Mouse (Mus musculus): Measurements from ENCODE around the gene Ankrd60. TPM values are rescaled to one million over a fixed set of nuclear protein-coding genes. Genes with fewer than 3 reads are reported as not detected.

The Ankrd60 gene
- total RNA-seq (2017), result not detected in 2 replicates

DNA sequence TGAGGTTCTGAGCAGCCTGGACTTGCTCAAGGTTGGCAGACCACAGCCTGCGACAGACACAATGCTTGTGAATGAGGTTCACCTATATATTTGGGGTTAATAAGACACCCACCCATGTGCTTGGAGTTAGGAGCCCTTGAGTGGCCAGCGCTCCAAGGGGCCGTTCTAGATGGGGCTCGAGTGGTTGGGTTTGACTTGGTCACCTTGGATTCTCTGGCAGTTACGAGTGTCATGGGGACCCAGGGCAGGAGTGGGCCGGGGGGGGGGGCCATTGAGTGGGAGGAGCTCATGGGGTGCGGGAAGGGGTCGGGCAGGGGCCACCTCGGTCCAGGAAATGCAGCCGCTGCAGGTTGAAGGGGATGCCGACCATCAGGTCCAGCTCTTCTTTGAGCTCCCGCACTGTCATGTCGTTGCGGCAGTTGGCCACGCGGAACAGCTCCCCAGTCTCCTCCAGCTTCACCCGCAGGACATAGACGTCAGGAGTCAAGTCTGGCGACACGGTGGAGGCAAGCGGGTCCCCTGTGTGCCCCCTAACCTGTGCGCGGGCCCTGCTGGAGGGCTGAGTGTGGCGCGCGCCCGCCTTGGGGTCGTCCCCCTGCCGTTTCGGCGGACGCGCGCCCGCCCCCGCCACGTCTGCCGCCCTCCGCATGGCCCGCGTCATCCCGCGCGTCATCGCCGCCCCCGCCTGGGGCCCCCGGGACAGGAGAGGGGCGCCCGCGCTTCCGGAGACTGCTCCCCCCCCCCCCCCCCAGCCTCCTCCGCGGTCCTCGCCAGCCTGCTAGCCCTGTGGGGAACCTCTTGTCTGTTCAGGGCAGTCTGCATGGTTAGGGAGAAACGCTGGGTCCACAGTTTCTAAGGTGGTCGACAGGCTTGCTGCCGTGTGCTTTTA lies at the start of gene Ankrd60:
Ankrd60 (minus strand) TSS at position 697 of the 889 bp plus-strand sequence.
- ATAC-seq (replicated peaks in 1 of 2; ENCODE audit: insufficient read depth in 1 of 2, low FRiP score in 2 of 2, low TSS enrichment in 1 of 2, low read depth in 1 of 2, poor library complexity in 2 of 2, severe bottlenecking in 2 of 2), result peak; percentile 52 to 66

DNA sequence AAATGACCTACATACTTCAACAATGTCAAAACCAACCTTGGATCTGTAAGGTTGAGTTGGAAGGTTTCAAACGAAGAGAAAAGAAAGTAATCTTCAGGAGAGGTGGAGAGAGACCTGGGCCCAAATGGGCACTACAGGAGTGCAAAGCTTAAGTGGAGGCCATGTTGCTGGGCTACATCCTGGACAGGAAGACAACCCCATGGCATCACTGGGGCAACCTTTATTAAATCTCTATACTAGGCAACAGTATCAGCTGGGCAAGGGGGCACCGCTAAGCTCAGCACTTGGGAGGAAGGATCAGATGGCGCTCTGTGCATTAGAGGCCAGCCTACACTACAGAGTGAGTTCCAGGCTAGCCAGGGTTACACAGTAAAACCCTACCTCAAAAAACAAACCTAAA lies 47.6 kb upstream of the Ankrd60 start:
- no peak for ATAC-seq (replicated peaks in 1 of 2; ENCODE audit: insufficient read depth in 1 of 2, low FRiP score in 2 of 2, low TSS enrichment in 1 of 2, low read depth in 1 of 2, poor library complexity in 2 of 2, severe bottlenecking in 2 of 2)

GRCm38 (mm10) chr2:173624667-173625066 lies 46.5 kb upstream of the Ankrd60 start:
- peak in 1 of 2 experiments; percentile 65; a peak in 2 of 4 replicates for ATAC-seq (replicated peaks in 1 of 2; ENCODE audit: insufficient read depth in 1 of 2, low FRiP score in 2 of 2, low TSS enrichment in 1 of 2, low read depth in 1 of 2, poor library complexity in 2 of 2, severe bottlenecking in 2 of 2)

GRCm38 (mm10) chr2:173622173-173622601 lies 44.0 kb upstream of the Ankrd60 start:
- ATAC-seq (replicated peaks in 1 of 2; ENCODE audit: insufficient read depth in 1 of 2, low FRiP score in 2 of 2, low TSS enrichment in 1 of 2, low read depth in 1 of 2, poor library complexity in 2 of 2, severe bottlenecking in 2 of 2), result no peak

- ATAC-seq (replicated peaks in 1 of 2; ENCODE audit: insufficient read depth in 1 of 2, low FRiP score in 2 of 2, low TSS enrichment in 1 of 2, low read depth in 1 of 2, poor library complexity in 2 of 2, severe bottlenecking in 2 of 2), result 0 out of 4 replicates have a peak, but pooled peaks of 1 of the 2 experiments have one; percentile 28
These were observed 42.5 kb upstream of the Ankrd60 start for GRCm38 (mm10) chr2:173620645-173621044.

DNA sequence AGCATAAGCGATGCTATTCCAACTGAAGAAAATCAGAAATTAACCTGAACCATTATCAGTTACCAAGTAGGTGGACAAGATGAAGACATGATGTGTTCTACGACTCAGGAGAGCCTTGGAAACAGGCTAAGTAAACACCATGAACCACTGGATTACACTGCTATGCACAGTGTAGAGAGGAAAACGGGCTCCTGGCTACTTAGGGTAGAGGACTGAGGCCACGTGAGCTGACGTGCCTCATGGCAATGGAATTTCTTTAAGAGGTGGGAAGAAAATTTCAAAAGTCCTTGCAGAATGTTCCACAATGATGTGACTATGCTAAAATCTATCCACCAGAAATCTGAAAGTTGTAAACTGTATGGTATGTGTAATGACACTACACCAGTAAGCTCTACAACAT lies 41.0 kb upstream of the Ankrd60 start:
- no peak for ATAC-seq (replicated peaks in 1 of 2; ENCODE audit: insufficient read depth in 1 of 2, low FRiP score in 2 of 2, low TSS enrichment in 1 of 2, low read depth in 1 of 2, poor library complexity in 2 of 2, severe bottlenecking in 2 of 2)

DNA sequence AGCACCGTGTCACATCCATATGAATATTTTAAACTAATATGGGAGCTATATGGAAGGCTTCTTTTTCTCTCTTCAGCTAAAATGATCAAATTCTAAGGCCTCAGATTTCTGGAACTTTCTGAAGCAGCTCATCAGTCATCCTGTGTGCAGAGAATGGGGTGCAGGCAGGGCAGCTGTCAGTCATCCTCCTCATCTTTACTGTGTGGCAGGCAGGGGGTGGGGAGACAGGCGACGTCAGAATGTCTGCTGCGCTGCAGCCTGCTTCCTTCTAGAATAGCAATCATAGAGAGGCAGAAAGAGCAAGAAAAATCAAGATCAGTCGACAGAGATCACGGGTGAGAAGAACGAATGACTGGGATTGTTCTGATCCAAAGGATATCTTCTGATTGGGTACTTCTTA lies 38.0 kb upstream of the Ankrd60 start:
- ATAC-seq (replicated peaks in 1 of 2; ENCODE audit: insufficient read depth in 1 of 2, low FRiP score in 2 of 2, low TSS enrichment in 1 of 2, low read depth in 1 of 2, poor library complexity in 2 of 2, severe bottlenecking in 2 of 2), result no peak

DNA sequence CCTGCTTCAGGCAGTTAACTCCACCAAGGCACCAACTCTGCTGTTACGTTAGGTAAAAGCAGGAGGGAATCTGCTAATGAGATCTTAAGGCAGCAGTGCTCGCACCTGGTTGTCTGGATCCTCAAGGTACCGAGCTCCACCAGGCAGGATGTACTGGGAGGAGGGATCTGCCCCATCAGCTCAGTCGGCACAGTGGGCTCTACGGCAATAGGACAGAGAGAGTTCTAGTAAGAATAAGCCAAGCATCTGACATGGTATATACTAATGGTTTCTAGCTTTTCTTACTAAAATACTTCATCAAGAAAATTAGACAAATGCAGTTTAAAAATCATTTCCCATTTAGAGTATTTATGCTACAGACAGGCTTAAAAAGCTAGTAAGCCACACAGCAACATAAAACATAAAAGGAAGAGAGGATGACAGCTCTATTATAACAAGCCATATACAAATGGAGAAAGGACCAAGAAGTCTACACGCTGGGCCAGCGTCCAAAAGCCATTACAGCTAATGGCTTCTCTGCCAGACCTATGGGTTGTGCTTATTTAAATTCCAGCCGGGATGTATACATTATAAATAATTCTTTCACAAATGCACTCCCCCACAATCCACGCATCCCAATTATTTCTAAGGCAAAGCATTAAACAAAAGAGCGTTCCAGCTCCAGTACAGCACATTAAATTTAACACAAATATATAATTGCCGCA lies 37.4 kb upstream of the Ankrd60 start:
- ATAC-seq (replicated peaks in 1 of 2; ENCODE audit: insufficient read depth in 1 of 2, low FRiP score in 2 of 2, low TSS enrichment in 1 of 2, low read depth in 1 of 2, poor library complexity in 2 of 2, severe bottlenecking in 2 of 2), result no peak

- ATAC-seq (replicated peaks in 1 of 2; ENCODE audit: insufficient read depth in 1 of 2, low FRiP score in 2 of 2, low TSS enrichment in 1 of 2, low read depth in 1 of 2, poor library complexity in 2 of 2, severe bottlenecking in 2 of 2), result no peak
These were observed 30.1 kb upstream of the Ankrd60 start for GRCm38 (mm10) chr2:173608020-173608958.

DNA sequence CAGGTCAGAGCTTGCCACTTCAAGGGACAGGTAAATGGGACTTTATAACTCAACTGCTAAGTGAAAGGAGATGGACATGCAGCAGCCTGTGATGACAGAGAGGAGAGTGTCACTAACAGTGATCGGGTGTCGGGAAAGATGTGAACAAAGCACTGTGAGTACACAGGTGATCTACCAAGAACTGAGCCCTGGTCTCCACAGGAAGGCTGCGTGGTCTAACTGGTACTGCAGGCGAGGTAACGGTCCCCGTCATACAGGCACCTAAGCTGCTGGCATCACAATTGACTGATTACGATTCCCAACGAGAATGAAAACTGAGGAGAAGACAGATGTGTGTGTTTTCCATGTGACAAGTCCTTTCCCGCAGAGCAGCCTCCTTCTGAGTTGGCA lies 28.2 kb upstream of the Ankrd60 start:
- no peak for ATAC-seq (replicated peaks in 1 of 2; ENCODE audit: insufficient read depth in 1 of 2, low FRiP score in 2 of 2, low TSS enrichment in 1 of 2, low read depth in 1 of 2, poor library complexity in 2 of 2, severe bottlenecking in 2 of 2)

- ATAC-seq (replicated peaks in 1 of 2; ENCODE audit: insufficient read depth in 1 of 2, low FRiP score in 2 of 2, low TSS enrichment in 1 of 2, low read depth in 1 of 2, poor library complexity in 2 of 2, severe bottlenecking in 2 of 2), result 0 out of 4 replicates have a peak, but pooled peaks of 1 of the 2 experiments have one; percentile 26
These were observed 27.7 kb upstream of the Ankrd60 start for GRCm38 (mm10) chr2:173605713-173606414.

DNA sequence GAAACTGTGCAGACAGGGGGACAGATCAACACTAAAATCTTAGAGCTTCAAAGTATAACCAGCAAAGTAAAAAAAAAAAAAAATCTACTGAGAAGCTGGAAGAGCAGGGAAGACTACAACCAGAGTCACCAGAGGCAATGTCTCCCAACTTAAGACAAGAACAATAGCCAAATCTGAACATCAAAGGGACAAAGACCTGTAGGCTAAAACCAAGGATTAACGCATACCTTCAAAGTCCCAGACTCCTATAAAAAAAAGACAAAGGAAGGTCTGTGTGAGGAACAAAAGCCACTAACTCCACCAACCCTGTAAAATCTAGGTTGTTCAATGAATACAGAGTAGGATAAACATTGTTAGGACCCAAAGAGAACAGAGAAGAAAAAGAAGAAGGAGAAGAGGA lies 23.7 kb upstream of the Ankrd60 start:
- ATAC-seq (replicated peaks in 1 of 2; ENCODE audit: insufficient read depth in 1 of 2, low FRiP score in 2 of 2, low TSS enrichment in 1 of 2, low read depth in 1 of 2, poor library complexity in 2 of 2, severe bottlenecking in 2 of 2), result no peak

DNA sequence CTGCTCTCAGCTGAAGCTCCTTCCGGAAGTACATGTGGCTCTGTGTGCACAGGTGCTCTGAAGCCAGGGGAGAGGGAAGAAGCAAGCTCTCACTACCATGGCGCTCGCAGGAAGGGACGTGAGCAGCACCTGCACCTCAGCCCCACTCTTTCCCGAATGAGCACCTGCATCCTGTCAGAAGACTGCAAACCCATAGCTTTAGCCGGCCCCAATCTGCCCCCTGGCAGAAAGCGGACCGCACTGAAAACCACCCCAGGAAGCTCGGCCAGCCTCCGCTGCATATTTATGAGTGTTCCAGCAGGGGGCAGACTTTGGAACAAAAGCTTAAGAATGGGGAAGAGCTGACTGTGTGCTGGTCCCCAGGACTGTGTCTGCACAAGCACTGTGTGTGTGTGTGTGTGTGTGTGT lies 17.2 kb upstream of the Ankrd60 start:
- no peak for ATAC-seq (replicated peaks in 1 of 2; ENCODE audit: insufficient read depth in 1 of 2, low FRiP score in 2 of 2, low TSS enrichment in 1 of 2, low read depth in 1 of 2, poor library complexity in 2 of 2, severe bottlenecking in 2 of 2)

DNA sequence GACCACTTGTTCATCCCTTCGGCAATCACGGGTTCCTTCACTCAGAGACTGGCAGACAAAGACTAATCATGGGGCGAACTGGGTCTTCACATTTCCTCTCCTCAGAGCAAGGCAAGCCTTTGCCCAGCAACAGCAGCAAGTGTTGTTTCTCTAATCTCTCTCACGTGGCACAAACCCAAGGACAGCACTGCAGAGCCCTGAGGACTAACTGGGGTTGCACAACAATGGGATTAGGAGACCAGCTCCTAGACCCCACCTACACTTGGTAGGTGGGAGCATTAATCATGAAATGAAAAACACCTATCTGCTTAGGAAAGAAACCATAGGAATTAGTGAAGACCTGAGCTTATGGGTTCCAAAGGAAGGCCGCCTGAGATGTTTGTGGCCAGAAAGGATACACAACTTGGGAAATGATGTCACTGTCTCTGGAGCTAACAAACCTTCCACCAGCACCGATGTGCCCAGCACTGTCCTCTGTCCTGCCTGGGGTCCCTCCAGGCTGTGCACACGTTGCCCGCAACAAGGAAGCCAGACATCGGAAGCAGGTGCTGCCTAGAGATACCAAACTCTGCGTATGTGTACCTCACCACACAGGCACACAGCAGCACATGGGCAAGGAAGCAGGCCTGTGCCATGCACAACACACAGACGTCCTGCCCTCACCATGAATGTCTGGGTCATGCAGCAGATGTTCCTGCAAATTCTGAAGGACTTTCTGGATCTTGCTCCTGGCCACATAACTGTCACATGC lies 16.3 kb upstream of the Ankrd60 start:
- no peak for ATAC-seq (replicated peaks in 1 of 2; ENCODE audit: insufficient read depth in 1 of 2, low FRiP score in 2 of 2, low TSS enrichment in 1 of 2, low read depth in 1 of 2, poor library complexity in 2 of 2, severe bottlenecking in 2 of 2)

DNA sequence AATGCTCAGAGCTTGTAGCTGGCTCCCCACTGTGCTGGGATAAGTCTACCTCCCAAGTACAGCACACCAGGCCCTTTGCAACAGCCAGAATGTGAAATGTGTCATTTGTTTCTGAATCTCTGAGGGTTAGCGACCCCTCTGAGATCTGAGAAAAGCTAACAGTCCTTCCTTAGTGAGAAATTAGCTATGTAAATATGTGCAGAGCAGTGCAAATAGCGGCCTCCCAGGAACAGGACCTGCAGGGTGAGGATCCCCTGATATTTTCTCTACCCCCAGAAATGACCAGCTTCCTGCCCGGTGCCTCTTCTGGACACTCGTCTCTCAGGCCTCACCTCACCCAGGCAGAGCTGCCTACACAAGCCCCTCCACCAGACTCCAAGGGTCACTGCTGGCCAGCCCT lies 15.7 kb upstream of the Ankrd60 start:
- no peak for ATAC-seq (replicated peaks in 1 of 2; ENCODE audit: insufficient read depth in 1 of 2, low FRiP score in 2 of 2, low TSS enrichment in 1 of 2, low read depth in 1 of 2, poor library complexity in 2 of 2, severe bottlenecking in 2 of 2)

DNA sequence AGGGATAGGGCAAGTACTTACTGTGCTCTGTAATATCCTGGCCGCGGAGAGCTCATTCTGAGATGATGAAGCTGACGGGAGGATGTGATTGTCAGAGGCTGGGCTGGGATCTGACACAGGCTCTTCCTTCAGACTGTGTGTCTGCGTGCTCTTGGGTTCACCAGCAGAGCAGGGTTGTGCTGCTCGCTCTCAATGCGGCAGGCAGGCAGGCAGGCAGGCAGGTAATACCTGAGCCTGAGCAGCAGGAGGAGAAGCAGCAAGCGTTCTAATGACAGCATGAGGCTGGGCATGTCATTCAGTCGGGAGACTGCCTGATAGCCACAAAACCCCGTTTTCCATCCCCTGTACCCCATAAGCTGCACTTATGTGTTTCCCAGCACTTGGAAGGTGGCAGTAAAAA lies 14.6 kb upstream of the Ankrd60 start:
- no peak for ATAC-seq (replicated peaks in 1 of 2; ENCODE audit: insufficient read depth in 1 of 2, low FRiP score in 2 of 2, low TSS enrichment in 1 of 2, low read depth in 1 of 2, poor library complexity in 2 of 2, severe bottlenecking in 2 of 2)

Measured in hematopoietic stem cell, adult 5-6 weeks (primary cell).